Mouse (Mus musculus): ENCODE results near the gene Nav3.

DNA sequence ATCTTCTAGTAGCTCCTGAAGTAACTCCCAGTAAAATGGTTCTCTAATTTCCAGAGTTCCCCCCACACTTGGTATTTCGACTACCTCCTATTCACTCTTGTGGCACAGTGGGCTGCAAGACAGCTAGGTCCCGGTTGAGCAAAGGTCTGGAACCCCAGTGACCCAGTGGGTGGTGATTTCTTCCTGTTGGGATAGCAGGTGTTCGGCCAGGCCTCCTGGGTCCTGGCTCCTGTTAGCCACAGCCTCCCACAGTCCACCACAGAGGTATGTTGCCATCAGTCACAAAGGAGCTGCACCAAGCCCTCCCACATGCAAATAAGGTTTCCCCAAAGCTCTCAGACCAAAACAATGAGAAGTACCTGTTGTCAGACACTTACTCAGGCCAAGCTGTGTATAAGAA is 297.9 kb downstream of the Nav3 start:
- TF ChIP-seq ZKSCAN1 (IDR thresholded peaks at IDR 0.05; ENCODE audit: low read depth, low read length): no peak
- no peak for TF ChIP-seq TBP (IDR thresholded peaks at IDR 0.05; ENCODE audit: low read depth, low read length)
- no peak for TF ChIP-seq E2F4 (IDR thresholded peaks at IDR 0.05; ENCODE audit: borderline replicate concordance, low read depth, low read length)
- TF ChIP-seq EP300 (IDR thresholded peaks at IDR 0.05; ENCODE audit: low read depth in 1 of 2, low read length in 2 of 2): no peak
- no peak for TF ChIP-seq POLR2A (IDR thresholded peaks at IDR 0.05; ENCODE audit: control insufficient read depth in 1 of 2, insufficient read depth in 1 of 2, low read depth in 1 of 2, low read length in 2 of 2, poor library complexity in 1 of 2)
- TF ChIP-seq MAZ (IDR thresholded peaks at IDR 0.05; ENCODE audit: low read depth, low read length): no peak
- TF ChIP-seq ZC3H11A (IDR thresholded peaks at IDR 0.05; ENCODE audit: low read depth, low read length): no peak
- no peak for TF ChIP-seq ELF1 (IDR thresholded peaks at IDR 0.05; ENCODE audit: low read depth, low read length)
- TF ChIP-seq CTCF (IDR thresholded peaks at IDR 0.05 in 2 of 3, conservative IDR thresholded peaks at IDR 0.05 in 1 of 3; ENCODE audit: control insufficient read depth in 1 of 3, insufficient read depth in 1 of 3, low read depth in 2 of 3, low read length in 3 of 3, poor library complexity in 1 of 3, severe bottlenecking in 1 of 3): no peak
- TF ChIP-seq POLR2AphosphoS5 (IDR thresholded peaks at IDR 0.05; ENCODE audit: borderline replicate concordance, low read depth, low read length): no peak

Data from MEL (cell line).